Mouse (Mus musculus) thymus, postnatal 10 days (tissue): ENCODE data around the gene Rbm3.
A peak's percentile ranks its signal among the peaks of the same experiment; 100 is the strongest.
"Not testable (repeated sequence)": the region's sequence is repeated elsewhere in the genome, so short reads cannot be mapped to it uniquely, and the experiment has no call there.

Experiments used
- DNase-seq, 2 experiments: peaks; one replicate each; pipeline ENCODE4 v3.0.0; 2021; ENCODE audit warnings: low spot score in 2 of 2

The Rbm3 gene

DNA sequence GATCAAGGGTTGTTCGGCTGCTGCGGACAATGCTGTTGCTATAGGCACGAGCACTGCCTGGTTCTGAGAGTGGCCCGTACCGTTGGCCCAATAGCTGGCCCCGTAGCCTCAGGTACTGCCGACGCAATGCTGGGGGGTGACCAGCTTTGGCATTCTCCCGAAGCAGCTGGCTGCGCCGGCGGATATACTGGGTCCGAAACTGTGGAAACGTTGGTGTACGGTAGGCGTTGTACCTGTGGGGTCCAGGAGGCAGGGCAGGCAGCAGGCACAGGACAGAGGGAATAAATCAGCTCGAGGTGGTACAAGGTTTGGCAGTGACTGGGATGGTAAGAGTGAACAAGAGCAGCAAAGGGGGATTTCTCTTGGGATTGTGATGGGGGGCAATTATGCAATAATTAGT lies 14.3 kb downstream of the Rbm3 start:
- peak in 1 of 2 experiments; percentile 7 for DNase-seq

DNA sequence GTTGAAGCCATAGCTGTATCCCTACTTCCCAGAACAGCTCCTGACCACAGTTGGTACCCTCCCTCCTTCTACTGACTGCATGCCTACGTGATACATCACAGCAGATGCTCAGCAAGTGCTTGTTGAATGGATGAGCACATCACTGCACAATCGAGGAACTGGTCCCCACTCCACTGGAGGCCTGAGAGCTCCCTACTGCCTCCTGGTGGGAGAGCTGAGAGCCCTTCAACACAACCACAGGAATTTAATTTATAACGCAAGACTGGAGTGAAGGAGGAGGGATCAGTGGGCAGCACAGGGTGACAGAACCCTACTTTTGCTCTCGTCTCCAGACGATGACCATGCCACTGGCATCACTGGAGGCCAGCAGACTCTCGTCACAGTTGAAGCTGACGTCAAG lies 20.4 kb downstream of the Rbm3 start:
- DNase-seq, result no peak

- DNase-seq, result no peak
Measured at GRCm38 (mm10) chrX:8123821-8124470, 21.7 kb downstream of the Rbm3 start.

GRCm38 (mm10) chrX:8117264-8117663 lies 28.4 kb downstream of the Rbm3 start:
- no peak for DNase-seq

DNA sequence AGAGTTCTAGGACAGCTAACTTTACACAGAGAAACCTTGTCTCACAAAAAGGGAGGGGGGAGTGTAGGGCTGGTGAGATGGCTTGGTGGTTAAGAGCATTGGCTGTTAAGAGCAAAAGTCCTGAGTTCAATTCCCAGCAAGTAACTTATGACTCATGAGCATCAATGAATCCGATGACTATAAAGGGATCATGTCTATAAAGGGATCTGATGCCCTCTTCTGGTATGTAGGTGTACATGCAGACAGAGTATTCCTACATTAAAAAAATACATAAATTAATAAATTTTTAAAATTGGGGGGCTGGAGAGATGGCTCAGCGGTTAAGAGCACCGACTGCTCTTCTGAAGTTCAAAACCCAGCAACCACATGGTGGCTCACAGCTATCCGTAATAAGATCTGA lies 30.4 kb downstream of the Rbm3 start:
- no peak for DNase-seq

DNA sequence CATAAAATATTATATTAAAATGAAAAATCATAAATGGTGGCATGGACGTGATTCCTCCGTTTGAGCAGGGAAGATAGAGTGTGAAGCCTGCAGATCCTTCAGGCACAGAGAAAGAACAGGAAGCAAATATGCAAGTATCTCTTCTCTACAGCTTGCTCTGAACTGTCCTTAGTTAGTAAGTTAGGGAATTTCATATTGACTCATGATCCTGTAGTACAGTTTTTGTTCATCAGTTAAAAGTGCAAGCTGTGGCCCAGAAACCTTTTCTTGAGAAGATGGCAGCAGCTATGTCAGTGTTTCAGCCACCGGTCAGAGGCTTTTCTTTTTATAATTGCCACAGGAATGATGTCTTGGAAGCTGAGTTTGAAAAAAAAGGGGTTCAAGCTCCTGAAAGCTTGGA lies 40.7 kb downstream of the Rbm3 start:
- DNase-seq, result no peak

DNA sequence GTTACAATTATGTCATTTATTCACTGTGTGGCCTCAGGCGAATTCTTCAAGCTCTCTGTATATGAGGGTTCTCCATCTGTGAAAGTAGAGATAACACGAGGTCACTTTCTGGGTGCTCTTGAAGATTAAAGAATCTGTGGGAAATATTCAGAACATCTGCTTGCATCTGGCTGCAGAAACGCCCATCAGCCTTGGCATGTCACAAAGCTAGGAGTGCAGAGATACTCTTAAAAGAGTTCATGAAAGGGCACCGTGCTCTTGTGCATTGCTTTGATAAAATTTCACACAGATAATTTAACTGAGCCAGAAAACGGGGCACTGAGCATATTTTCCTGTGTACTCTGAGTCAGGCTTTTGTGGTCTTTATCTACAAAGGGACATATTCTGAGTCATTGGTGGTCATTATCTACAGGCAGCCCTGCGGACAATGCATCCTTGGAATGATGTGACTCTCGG lies 43.4 kb downstream of the Rbm3 start:
- DNase-seq, result no peak

DNA sequence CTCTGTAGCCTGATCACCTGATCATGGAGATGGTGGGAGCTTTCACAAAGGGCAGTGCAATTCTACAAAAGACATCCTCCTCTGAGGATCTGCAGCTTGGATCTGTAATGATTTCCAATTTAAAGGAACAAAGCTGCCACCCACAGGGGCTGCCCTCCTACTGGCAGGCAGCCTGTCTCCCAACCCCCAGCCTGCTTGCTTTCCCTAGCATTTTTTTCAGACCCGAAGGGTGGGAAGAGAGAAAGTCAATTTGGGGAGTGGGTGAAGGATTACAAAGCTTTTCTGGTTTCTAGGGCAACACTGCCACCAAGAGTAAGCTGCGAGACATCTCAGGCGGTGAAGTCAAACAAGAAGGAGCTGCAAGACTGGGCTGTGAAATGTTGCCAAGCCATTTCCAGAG lies 44.7 kb downstream of the Rbm3 start:
- DNase-seq, result peak in 1 of 2 experiments; percentile 7

DNA sequence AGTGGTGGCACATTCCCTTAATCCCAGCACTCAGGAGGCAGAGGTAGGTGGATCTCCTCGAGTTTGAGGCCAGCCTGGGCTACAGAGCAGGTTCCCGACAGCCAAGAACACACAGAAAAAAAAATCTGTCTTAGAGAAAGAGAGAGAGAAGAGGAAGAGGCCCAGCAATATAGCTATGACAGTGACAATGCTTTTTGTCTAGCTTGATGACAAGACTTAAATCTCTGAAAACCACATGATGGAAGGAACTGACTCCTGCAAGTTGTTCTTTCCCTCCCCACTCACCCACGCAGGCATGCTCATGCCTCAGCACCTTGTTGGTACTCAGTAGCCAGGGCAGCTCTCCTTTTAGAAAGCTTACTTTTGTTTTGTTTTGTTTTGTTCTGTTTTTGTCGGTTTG lies 46.2 kb downstream of the Rbm3 start:
- DNase-seq, result no peak

DNA sequence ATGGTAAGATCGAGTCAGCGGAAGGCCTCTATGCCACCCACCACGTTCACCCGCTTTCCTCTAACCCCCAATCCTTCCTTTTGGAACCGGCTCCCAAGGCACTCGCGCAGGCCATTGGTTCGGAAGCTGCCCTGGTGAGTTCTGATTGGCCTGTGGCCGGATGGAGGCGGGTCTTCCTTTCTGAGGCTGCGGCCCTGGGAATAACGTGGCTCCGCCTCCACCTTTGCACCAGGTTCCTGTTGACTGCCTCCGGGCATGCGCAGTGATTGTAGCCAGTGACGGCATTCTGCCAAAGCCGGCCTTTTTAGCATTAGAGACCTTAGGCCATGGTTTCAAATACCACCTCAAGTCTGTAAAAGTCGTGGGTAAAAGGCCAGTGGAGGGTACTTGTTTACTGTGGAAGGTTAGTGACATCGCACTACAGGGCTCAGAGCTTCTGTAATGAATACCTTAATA lies 48.9 kb downstream of the Rbm3 start:
- peak; percentile 91 for DNase-seq

DNA sequence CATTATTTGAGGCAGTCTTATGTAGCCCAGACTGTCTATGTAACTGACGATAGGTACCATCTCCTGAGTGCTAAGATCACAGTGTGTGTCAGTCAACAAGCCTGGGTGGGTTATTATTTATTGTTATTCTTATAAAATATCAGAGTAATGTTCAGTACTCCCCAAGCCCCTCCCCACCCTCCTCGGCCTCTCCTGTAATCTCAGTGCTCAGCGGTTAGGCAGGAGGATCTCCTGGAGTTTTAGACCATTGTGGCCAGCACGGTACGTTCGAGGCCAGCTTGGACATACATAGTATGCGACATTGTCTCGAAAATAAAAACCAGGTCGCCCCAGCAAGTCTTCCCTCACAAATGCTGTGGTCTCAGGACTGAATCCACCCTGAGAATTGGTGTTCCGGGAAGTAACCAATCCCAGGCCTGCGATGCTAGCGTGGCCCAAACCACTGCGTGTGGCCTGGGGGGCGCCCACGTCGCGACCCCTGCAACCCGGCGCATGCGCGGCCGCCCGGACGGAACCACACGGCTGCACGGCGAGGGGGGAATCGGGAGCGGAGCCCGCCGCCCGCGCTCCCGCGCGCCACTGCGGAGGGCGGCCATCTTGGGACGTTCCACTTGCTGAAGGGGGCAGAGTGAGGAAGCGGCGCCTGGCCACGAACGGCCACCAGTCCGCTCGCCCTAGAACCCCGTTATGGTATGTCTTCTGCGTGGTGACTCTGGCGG lies 49.5 kb downstream of the Rbm3 start:
- peak; percentile 70 to 89 for DNase-seq

DNA sequence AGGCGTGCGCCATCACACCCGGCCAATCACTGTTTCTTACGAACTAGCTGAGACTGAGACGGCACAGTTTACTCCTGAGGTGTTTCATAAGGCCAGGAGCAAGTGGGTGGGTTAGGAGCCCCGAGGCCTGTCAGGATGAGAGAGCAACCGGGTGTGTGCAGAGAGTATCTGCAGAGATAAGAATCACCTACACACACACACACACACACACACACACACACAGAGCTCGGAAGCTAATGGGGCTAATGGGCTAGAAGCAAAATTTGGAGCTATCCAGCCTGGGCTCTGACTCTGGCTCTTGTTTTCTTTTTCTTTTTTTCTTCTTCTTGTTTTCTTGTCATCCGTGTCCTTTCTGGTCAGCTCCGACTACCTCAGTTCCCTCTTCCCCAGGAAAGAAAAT lies 50.1 kb downstream of the Rbm3 start:
- no peak for DNase-seq

DNA sequence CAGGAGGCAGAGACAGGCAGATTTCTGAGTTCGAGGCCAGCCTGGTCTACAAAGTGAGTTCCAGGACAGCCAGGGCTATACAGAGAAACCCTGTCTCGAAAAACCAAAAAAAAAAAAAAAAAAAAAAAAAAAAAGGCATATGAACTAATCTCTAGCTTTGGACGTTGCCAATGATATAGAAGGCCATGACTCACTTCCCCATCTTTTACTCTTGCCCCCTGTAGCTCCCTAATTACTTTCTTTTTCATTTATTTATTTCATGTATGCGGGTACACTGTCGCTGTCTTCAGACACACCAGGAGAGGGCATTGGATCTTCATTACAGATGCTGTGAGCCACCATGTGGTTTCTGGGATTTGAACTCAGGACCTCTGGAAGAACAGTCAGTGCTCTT lies 54.7 kb downstream of the Rbm3 start:
- not testable (repeated sequence) for DNase-seq

DNA sequence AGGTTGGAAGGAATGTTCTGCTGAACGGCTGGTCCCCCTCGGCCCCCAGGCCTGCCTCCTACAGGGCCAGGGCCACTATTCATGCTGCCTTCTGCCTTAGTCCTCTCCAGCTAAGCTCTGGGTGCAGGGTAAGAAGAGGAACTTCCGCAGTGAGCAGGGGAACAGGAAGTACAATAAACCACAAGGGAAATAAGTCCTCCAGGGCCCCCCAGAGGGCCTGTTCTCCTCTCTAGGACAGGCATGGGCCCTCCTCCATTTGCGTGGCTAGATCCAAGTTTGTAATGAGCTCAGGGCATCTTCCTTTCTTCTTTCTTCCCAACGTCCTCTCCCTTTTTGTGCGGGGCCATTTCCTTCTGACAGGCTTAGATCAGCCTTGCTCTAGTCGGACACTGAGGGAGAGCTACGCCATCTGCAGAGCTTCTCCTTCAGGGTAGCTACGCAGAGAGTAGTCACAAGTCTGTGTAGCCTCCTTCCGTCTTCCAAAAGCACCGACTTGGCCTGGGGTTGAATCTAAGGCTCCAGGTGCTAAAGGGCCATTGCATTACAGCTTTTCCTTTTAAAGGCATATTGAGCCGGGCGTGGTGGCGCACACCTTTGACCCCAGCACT lies 55.2 kb downstream of the Rbm3 start, which contains the start of gene Was:
Was (minus strand) TSS at position 153 of the 608 bp plus-strand sequence.
- peak; percentile 45 to 54 for DNase-seq

GRCm38 (mm10) chrX:8089746-8090145 lies 55.9 kb downstream of the Rbm3 start:
- DNase-seq, result no peak
